Mouse (Mus musculus): ENCODE measurements around the gene Rpl14.

Rpl14 gene

DNA sequence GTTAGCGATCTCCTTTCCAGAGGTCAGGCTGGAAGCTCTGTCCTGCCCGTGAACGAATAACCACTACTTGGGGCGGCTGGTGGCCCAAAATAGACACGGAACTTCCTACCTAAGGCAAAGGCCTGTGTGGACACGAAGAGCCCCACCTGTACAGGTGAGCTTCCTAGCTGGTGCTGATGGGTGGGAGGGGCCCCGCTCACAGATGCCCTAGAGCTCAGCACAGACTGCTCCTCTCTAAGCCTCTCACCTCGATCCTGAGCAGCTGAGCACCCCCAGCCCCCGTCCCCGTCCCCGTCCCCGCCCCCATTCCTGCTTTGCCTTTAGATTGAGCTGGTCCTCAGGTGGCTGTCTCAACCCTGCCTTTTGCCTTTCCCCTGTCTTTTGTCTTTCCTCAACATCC lies 32.7 kb downstream of the Rpl14 start:
- DNase-seq (ENCODE audit: low read depth, low spot score), result no peak

DNA sequence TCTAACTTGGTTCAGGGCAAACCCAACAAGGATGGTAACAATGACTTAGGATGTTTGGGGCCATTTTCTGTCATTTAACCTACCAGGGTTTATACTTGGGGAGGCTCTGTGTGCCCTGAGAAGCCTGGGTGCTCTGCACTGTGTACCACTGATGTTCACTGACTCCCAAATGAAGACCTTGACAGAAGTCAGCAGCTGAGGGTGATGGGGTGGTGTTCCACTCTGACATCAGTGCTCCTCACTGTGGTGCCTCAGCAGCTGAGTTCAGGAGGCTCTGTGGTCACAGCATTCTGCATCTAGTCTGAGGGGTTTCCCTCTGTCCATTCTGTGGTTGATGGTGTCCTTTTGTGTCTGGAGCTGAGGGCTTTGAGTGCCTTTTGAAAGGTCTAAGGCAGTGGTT lies 39.8 kb downstream of the Rpl14 start:
- DNase-seq (ENCODE audit: low read depth, low spot score), result no peak

DNA sequence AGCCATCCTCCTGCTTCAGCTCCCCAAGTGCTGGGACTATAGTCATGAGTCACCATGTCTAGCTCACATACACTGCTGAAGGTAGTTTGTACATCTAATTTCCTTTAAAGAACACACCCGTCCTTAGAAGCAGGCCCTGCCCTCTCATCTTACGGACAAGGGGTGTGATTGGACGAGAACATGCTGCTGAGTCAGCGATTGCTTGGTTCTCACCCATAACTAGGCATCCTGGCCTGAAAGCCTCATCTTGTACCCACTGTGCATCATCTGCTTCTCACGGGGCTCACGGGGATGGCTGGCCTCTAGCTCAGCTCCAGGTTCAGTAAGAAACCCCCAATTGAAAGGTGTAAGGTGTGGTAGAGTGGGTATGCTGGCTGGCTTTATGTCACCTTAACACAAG lies 42.8 kb downstream of the Rpl14 start:
- no peak for DNase-seq (ENCODE audit: low read depth, low spot score)

DNA sequence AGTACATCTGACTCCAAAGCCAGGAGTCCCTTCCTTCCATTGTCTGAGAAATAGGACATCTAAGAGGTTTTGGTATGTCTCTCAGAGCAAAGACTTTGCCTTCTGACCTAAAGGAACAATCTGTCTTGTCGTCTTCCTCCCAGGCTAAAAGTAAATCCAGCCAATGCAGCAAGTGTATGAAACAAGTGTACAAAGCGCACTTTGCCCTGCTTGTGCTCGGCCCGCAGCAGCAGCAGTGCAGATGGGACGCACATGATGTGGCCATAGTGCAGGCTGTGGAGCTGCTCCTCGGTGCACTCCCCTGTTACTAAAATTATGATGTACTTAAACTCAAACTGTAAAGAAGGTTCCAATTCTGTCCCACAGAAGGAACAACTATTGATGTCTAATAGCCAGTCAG lies 46.9 kb downstream of the Rpl14 start:
- DNase-seq (ENCODE audit: low read depth, low spot score), result no peak

DNA sequence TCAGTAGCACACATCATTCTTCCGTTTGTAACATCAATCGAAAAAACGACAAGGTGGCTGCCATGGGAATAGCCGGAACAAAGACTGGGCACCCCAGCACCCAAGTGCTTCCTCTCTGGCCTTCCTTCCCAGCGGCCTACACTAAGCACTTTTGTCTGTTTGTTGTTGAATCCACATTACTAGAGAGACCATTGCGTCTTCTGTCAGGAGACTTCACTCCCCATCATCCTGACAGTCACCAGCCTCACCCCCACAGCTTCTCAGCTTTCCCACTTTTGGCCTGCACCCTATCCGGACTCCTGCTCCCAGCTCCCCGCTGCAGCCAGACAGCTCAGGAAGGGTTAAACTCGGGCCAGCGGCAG lies 48.1 kb downstream of the Rpl14 start:
- DNase-seq (ENCODE audit: low read depth, low spot score), result no peak

DNA sequence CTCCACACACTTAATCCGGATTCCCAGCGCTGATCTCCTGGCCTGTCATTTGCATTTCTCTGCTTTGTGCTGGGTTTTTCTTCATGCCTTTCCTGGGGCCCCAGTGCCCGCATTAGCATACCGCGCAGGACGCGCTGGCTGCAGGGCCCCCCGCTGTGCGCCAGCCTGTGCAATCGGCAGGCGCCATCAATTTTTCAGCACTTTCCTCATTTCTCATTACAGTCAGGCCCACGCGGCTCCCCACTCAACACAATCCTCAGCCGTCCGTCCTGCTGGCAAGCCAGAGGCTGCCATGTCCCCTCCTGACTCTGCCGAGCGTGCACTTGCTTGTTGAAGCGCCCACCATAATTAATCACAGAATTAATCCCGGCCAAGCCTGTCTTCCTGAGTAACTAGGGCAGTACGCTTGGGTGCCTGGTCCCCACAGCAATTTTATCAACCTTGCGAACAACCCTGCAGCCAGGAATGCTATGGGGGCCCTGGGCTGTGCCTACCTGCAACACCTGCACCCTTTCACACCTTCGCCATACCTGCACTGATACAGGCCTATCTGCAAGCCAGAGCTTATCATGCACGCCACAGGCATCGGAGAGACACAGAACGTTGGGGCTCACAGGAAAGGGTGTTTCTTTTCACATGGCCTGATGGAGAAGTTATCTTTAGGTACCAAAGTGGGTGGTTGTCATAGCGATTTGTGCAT lies 48.6 kb downstream of the Rpl14 start:
- DNase-seq (ENCODE audit: low read depth, low spot score), result no peak

DNA sequence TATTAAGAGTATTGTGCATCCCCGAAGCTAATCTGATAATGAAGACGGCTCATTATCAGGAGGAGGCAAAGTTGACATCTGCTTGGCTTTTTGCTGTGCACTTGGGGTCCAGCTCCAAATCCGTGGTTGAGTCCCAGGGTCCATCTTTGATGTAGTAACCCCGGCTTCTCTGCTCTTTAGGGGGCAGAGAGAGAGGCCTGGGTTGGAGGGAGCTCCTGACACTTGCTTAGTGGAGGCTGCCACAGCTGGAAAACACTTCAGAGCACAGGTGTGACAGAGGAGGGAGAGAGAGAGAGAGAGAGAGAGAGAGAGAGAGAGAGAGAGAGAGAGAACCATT lies 49.1 kb downstream of the Rpl14 start:
- no peak for DNase-seq (ENCODE audit: low read depth, low spot score)
